Mouse (Mus musculus) embryonic facial prominence, embryonic 14.5 days (tissue): ENCODE data around the gene Rab5c. TPM values are rescaled to one million over a fixed set of nuclear protein-coding genes. Genes with fewer than 3 reads are reported as not detected.

Experiments used
- ATAC-seq: fragments of 200-750 bp; cut with Nextera tagmentation; 2 replicates; pipeline ENCODE4 v1.8.0; 2017; ENCODE audit warnings: low read depth, moderate number of reproducible peaks, moderate TSS enrichment
- DNase-seq: peaks from one replicate; pipeline ENCODE4 v3.0.0-alpha.2; 2015; ENCODE audit warnings: low spot score
- H3K27ac ChIP-seq: fragments of 300-500 bp; sonication (generic); replicated peaks from 2 replicates; pipeline ENCODE4 v1.5.1; 2014; ENCODE audit warnings: low read depth, mild to moderate bottlenecking, low read length, moderate library complexity
- H3K27me3 ChIP-seq: fragments of 300-500 bp; sonication (generic); replicated peaks from 2 replicates; pipeline ENCODE4 v1.6.1; 2014; ENCODE audit warnings: low read length; ENCODE audit not compliant: control insufficient read depth, insufficient read depth
- H3K36me3 ChIP-seq: fragments of 300-500 bp; sonication (generic); 2 replicates; pipeline ENCODE4 v1.6.1; 2014; ENCODE audit warnings: low read length, mixed read lengths; ENCODE audit not compliant: control insufficient read depth, insufficient read depth
- H3K4me1 ChIP-seq: fragments of 300-500 bp; sonication (generic); 2 replicates; pipeline ENCODE4 v1.6.1; 2014; ENCODE audit warnings: antibody characterized with exemption, low read length; ENCODE audit not compliant: control insufficient read depth, insufficient read depth
- H3K4me2 ChIP-seq: fragments of 300-500 bp; sonication (generic); 2 replicates; pipeline ENCODE4 v1.6.1; 2014; ENCODE audit warnings: low read depth, mild to moderate bottlenecking, low read length, moderate library complexity, mixed read lengths
- H3K4me3 ChIP-seq: fragments of 300-500 bp; sonication (generic); 2 replicates; pipeline ENCODE4 v1.5.1; 2014; ENCODE audit warnings: low read depth, mild to moderate bottlenecking, low read length
- H3K9ac ChIP-seq: fragments of 300-500 bp; sonication (generic); 2 replicates; pipeline ENCODE4 v1.6.1; 2014; ENCODE audit warnings: low read depth, mild to moderate bottlenecking, low read length, moderate library complexity, mixed read lengths
- H3K9me3 ChIP-seq: fragments of 300-500 bp; sonication (generic); 2 replicates; pipeline ENCODE4 v1.6.1; 2016; ENCODE audit warnings: low read length; ENCODE audit not compliant: control insufficient read depth
- WGBS: fragments of 180-500 bp; shearing (Covaris S2); extraction: QIAGEN DNeasy Blood & Tissue Kit; methylation state at CpG from one replicate; pipeline ENCODE4 v1.1.7; 2014; 5-methylcytosine and 5-hydroxymethylcytosine counted together
- polyA plus RNA-seq: library from polyadenylated mRNA; unstranded; fragments of >200 nt; fragmentation: Nextera tagmentation; extraction: Ambion mirVana; gene quantifications from 2 replicates; pipeline ENCODE4 v1.2.1, GENCODE M21; 2014

Gene Rab5c
- polyA plus RNA-seq, 1 experiment from 2014 or later = 70.7 TPM

- 0 out of 2 replicates have a peak, but pooled peaks cover 6% of the 10 kb centered on the region for H3K4me1 ChIP-seq
- peak; percentile 65 for DNase-seq
- H3K9ac ChIP-seq = no peak overlapping the region
- no peaks in the 10 kb centered on the region for H3K36me3 ChIP-seq
- peaks cover 43% of the 10 kb centered on the region for H3K27me3 ChIP-seq
- peak overlapping the region; percentile 53 for H3K4me2 ChIP-seq
- no peaks in the 10 kb centered on the region for H3K9me3 ChIP-seq
- no peak overlapping the region for H3K27ac ChIP-seq
- H3K4me3 ChIP-seq = peak overlapping the region; percentile 33
- ATAC-seq = peak; percentile 58
- under 1% methylated on average over 30 of the region's 35 CpGs for WGBS
Observed at GRCm38 (mm10) chr11:100758707-100759610, 20.9 kb upstream of the Rab5c start.

GRCm38 (mm10) chr11:100757566-100757965 is 19.6 kb upstream of the Rab5c start:
- H3K27me3 ChIP-seq = peaks cover 39% of the 10 kb centered on the region
- no peak overlapping the region for H3K4me2 ChIP-seq
- H3K27ac ChIP-seq = no peak overlapping the region
- ATAC-seq (no peak), DNase-seq (no peak)
- H3K36me3 ChIP-seq = no peaks in the 10 kb centered on the region
- H3K4me1 ChIP-seq = 0 out of 2 replicates have a peak, but pooled peaks cover 6% of the 10 kb centered on the region
- H3K9me3 ChIP-seq = no peaks in the 10 kb centered on the region
- no peak overlapping the region for H3K9ac ChIP-seq
- H3K4me3 ChIP-seq = no peak overlapping the region
- 89% methylated on average over 12 of the region's 12 CpGs for WGBS

GRCm38 (mm10) chr11:100756476-100756875 is 18.5 kb upstream of the Rab5c start:
- ATAC-seq = no peak
- H3K4me1 ChIP-seq = 0 out of 2 replicates have a peak, but pooled peaks cover 6% of the 10 kb centered on the region
- no peak overlapping the region for H3K9ac ChIP-seq
- DNase-seq = no peak
- whole genome bisulfite sequencing = 77% methylated on average over 6 of the region's 6 CpGs
- no peak overlapping the region for H3K27ac ChIP-seq
- H3K4me2 ChIP-seq = no peak overlapping the region
- no peak overlapping the region for H3K4me3 ChIP-seq
- H3K9me3 ChIP-seq = no peaks in the 10 kb centered on the region
- H3K36me3 ChIP-seq = no peaks in the 10 kb centered on the region
- H3K27me3 ChIP-seq = peaks cover 30% of the 10 kb centered on the region

- DNase-seq (no peak), ATAC-seq (no peak)
- Histone ChIP-seq H3K9me3 (no peaks in the 10 kb centered on the region), H3K4me2 (no peak overlapping the region), H3K4me3 (no peak overlapping the region), H3K36me3 (no peaks in the 10 kb centered on the region), H3K27ac (no peak overlapping the region), H3K9ac (no peak overlapping the region), H3K4me1 (0 out of 2 replicates have a peak, but pooled peaks cover 4% of the 10 kb centered on the region), H3K27me3 (peaks cover 13% of the 10 kb centered on the region)
- WGBS = 91% methylated on average over 3 of the region's 3 CpGs
Observed at GRCm38 (mm10) chr11:100754693-100755057, 16.7 kb upstream of the Rab5c start.

- H3K4me1 ChIP-seq = no peaks in the 10 kb centered on the region
- H3K4me3 ChIP-seq = no peak overlapping the region
- peaks cover 8% of the 10 kb centered on the region for H3K27me3 ChIP-seq
- H3K9me3 ChIP-seq = no peaks in the 10 kb centered on the region
- H3K9ac ChIP-seq = no peak overlapping the region
- no peak overlapping the region for H3K27ac ChIP-seq
- H3K36me3 ChIP-seq = no peaks in the 10 kb centered on the region
- 83% methylated on average over 8 of the region's 12 CpGs for WGBS
- DNase-seq (no peak), ATAC-seq (no peak)
- no peak overlapping the region for H3K4me2 ChIP-seq
Observed at GRCm38 (mm10) chr11:100754021-100754692, 16.1 kb upstream of the Rab5c start.

- Histone ChIP-seq H3K4me3 (no peak overlapping the region), H3K4me1 (no peaks in the 10 kb centered on the region), H3K9me3 (no peaks in the 10 kb centered on the region), H3K4me2 (no peak overlapping the region), H3K9ac (no peak overlapping the region), H3K27ac (no peak overlapping the region), H3K27me3 (no peaks in the 10 kb centered on the region), H3K36me3 (no peaks in the 10 kb centered on the region)
- 36% methylated on average over 10 of the region's 10 CpGs for WGBS
- no peak for DNase-seq
- ATAC-seq = no peak
Observed at GRCm38 (mm10) chr11:100752294-100752693, 14.3 kb upstream of the Rab5c start.

- H3K4me2 ChIP-seq = no peak overlapping the region
- H3K27me3 ChIP-seq = no peaks in the 10 kb centered on the region
- no peaks in the 10 kb centered on the region for H3K36me3 ChIP-seq
- no peak overlapping the region for H3K9ac ChIP-seq
- ATAC-seq (no peak), DNase-seq (no peak)
- no peak overlapping the region for H3K4me3 ChIP-seq
- H3K4me1 ChIP-seq = no peaks in the 10 kb centered on the region
- H3K27ac ChIP-seq = no peak overlapping the region
- H3K9me3 ChIP-seq = no peaks in the 10 kb centered on the region
- 85% methylated on average over 16 of the region's 16 CpGs for WGBS
Observed at GRCm38 (mm10) chr11:100750127-100750526, 12.1 kb upstream of the Rab5c start.

- Histone ChIP-seq H3K4me1 (no peaks in the 10 kb centered on the region), H3K9me3 (no peaks in the 10 kb centered on the region), H3K36me3 (no peaks in the 10 kb centered on the region), H3K4me2 (no peak overlapping the region), H3K27ac (no peak overlapping the region), H3K27me3 (no peaks in the 10 kb centered on the region), H3K4me3 (no peak overlapping the region), H3K9ac (no peak overlapping the region)
- DNase-seq = no peak
- no peak for ATAC-seq
- WGBS = 51% methylated on average over 25 of the region's 25 CpGs
Observed at GRCm38 (mm10) chr11:100749469-100749868, 11.5 kb upstream of the Rab5c start.
